Mouse (Mus musculus): ENCODE measurements around the gene Klhl2.

Gene Klhl2

GRCm38 (mm10) chr8:64768645-64769044 lies 81.2 kb downstream of the Klhl2 start:
- DNase-seq (ENCODE audit: low spot score in 2 of 2) = no peak

GRCm38 (mm10) chr8:64767047-64767446 lies 82.8 kb downstream of the Klhl2 start:
- DNase-seq (ENCODE audit: low spot score in 2 of 2) = no peak

- no peak for DNase-seq (ENCODE audit: low spot score in 2 of 2)
Measured at GRCm38 (mm10) chr8:64764075-64764474, 85.7 kb downstream of the Klhl2 start.

- no peak for DNase-seq (ENCODE audit: low spot score in 2 of 2)
Measured at GRCm38 (mm10) chr8:64762751-64763150, 87.1 kb downstream of the Klhl2 start.

GRCm38 (mm10) chr8:64761430-64761829 lies 88.4 kb downstream of the Klhl2 start:
- DNase-seq (ENCODE audit: low spot score in 2 of 2) = no peak

GRCm38 (mm10) chr8:64757956-64758355 lies 91.9 kb downstream of the Klhl2 start:
- DNase-seq (ENCODE audit: low spot score in 2 of 2) = no peak

GRCm38 (mm10) chr8:64746215-64747058 lies 103.4 kb downstream of the Klhl2 start:
- DNase-seq (ENCODE audit: low spot score in 2 of 2) = no peak

GRCm38 (mm10) chr8:64740547-64741211 lies 109.1 kb downstream of the Klhl2 start:
- DNase-seq (ENCODE audit: low spot score in 2 of 2) = no peak

GRCm38 (mm10) chr8:64738916-64739315 lies 110.9 kb downstream of the Klhl2 start:
- no peak for DNase-seq (ENCODE audit: low spot score in 2 of 2)

- DNase-seq (ENCODE audit: low spot score in 2 of 2) = no peak
Measured at GRCm38 (mm10) chr8:64736767-64737323, 113.0 kb downstream of the Klhl2 start.

GRCm38 (mm10) chr8:64735161-64735560 lies 114.7 kb downstream of the Klhl2 start:
- DNase-seq (ENCODE audit: low spot score in 2 of 2) = no peak

GRCm38 (mm10) chr8:64733271-64733943 lies 116.4 kb downstream of the Klhl2 start, which contains the start of gene Msmo1:
Gene Msmo1, minus strand, starts transcription at chr8:64733792.
- DNase-seq (ENCODE audit: low spot score in 2 of 2) = peak; percentile 98

GRCm38 (mm10) chr8:64732596-64732995 lies 117.2 kb downstream of the Klhl2 start:
- no peak for DNase-seq (ENCODE audit: low spot score in 2 of 2)

GRCm38 (mm10) chr8:64728156-64728555 lies 121.7 kb downstream of the Klhl2 start:
- DNase-seq (ENCODE audit: low spot score in 2 of 2) = no peak

- DNase-seq (ENCODE audit: low spot score in 2 of 2) = peak; percentile 32 to 52
Measured at GRCm38 (mm10) chr8:64726190-64726695, 123.6 kb downstream of the Klhl2 start.

- DNase-seq (ENCODE audit: low spot score in 2 of 2) = no peak
Measured at GRCm38 (mm10) chr8:64723206-64723605, 126.6 kb downstream of the Klhl2 start.

- DNase-seq (ENCODE audit: low spot score in 2 of 2) = no peak
Measured at GRCm38 (mm10) chr8:64717868-64718267, 131.9 kb downstream of the Klhl2 start.

GRCm38 (mm10) chr8:64712499-64712898 lies 137.3 kb downstream of the Klhl2 start:
- no peak for DNase-seq (ENCODE audit: low spot score in 2 of 2)

GRCm38 (mm10) chr8:64711544-64711943 lies 138.3 kb downstream of the Klhl2 start:
- DNase-seq (ENCODE audit: low spot score in 2 of 2) = no peak

- no peak for DNase-seq (ENCODE audit: low spot score in 2 of 2)
Measured at GRCm38 (mm10) chr8:64707481-64707880, 142.3 kb downstream of the Klhl2 start.

GRCm38 (mm10) chr8:64703191-64703590 lies 146.6 kb downstream of the Klhl2 start:
- no peak for DNase-seq (ENCODE audit: low spot score in 2 of 2)

GRCm38 (mm10) chr8:64692651-64693201 lies 157.1 kb downstream of the Klhl2 start, which contains the start of gene Cpe:
Gene Cpe, minus strand, starts transcription at chr8:64693054.
- peak; percentile 87 to 91 for DNase-seq (ENCODE audit: low spot score in 2 of 2)
